Mouse (Mus musculus) layer of hippocampus, adult 11-12 months (tissue): Measurements from ENCODE around the gene Mark3.
"Not testable (repeated sequence)": the region's sequence is repeated elsewhere in the genome, so short reads cannot be mapped to it uniquely, and the experiment has no call there.

ENCODE experiments used
- DNase-seq: peaks from one replicate; pipeline ENCODE4 v3.0.0; 2022; ENCODE audit warnings: low spot score

Mark3 gene

DNA sequence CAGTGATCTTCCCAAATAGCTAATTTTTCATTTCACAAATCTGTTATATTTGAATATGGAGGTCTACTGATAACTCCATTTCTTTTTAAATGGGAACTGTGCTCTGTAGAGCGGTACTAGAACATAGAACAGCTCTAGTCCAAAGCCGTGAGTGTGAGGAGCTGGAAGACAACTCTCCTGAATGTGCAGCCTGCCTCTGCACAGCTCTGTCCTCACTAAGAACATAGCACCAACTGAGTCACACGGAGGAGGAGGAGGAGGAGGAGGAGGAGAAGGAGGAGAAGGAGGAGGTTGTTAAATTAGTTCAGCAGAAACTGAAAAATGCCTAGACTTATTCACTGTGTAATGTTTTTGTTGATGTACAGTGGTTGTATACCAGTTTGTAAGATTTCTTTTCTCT is 78.6 kb downstream of the Mark3 start:
- DNase-seq = no peak

DNA sequence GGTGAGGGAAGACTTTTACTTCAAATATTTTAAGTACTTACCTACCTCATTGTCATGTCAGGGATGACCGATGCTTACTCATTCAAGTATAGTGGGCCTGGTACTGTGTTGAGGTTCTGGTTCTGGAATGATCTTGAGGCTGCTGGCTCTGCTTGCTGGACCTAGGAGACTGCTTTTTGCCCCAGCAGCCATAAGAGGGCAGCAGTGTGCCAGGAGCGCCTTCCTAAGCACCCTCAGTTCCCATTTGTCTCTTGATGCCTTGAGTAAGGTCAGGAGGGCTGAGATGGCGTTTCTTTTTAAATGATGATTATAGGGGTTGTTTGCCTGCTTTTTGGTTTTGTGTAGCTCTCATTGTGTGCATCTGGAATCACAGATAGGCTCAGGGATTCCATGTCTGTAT is 79.1 kb downstream of the Mark3 start:
- peak; percentile 79 for DNase-seq

DNA sequence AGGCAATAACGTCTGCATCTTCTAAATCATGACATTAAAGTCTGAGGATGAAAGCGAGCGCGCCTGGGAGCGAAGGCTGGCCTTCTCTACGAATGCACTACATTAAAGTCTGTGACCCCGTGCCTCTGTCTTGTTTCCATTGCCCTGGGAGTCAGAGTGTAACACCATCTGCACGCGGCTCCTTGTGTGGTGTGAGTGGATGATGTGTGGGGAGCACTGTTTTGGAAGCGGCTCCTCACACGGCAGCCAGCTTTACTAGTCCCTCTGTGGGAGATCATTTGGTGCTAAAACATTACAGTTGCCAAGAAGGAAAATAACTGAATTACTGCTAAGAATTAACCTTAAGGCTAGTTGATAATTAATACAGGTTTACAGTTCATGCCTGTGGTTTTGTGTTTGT is 81.4 kb downstream of the Mark3 start:
- no peak for DNase-seq

DNA sequence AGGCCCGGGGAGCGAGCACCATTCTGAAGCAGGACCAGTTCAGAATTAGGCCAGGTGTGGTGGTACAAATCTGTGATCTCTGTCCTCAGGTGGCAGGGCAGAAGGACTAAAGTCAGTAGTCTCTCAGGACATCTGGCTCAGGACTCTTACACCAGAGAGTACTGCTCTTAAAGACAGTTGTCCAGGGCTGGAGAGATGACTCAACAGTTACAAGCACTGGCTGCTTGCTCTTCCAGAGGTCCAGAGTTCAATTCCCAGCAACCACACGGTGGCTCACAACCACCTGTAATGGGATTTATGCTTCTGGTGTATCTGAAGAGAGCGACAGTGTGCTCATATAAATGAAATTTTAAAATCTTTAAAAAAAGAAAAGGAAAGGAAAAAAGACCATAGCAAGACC is 85.0 kb downstream of the Mark3 start:
- no peak for DNase-seq

DNA sequence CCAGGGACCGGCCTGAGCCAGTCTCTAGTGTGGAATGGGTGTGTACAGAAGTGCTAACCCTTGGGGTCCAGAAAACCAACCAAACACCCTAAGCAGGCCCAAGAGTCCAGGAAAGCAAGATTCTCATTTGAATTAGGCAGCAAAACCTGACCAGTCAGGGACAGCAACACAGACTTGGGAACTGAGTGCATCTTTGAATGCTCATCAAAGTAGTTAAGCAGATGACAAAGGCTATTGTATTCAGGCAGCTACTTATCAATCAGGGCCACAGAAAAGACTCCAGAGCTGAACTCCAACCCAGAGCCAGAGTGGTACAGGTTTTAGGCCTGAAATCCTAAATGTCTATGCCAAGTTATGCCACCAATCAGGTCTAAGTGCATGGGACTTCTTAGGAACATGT is 86.3 kb downstream of the Mark3 start:
- no peak for DNase-seq

DNA sequence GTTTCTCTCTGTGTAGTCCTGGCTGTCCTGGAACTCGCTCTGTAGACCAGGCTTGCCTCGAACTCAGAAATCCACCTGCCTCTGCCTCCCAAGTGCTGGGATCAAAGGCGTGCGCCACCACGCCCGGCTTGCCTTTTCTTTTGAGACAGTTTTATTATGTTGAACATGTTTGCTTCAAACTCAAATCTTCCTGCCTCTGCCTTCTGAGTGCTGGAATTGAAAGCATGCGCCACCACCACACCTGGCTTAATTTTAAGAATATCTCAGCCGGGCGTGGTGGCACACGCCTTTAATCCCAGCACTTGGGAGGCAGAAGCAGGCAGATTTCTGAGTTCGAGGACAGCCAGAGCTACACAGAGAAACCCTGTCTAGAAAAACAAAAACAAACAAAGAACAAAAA is 87.2 kb downstream of the Mark3 start:
- not testable (repeated sequence) for DNase-seq

DNA sequence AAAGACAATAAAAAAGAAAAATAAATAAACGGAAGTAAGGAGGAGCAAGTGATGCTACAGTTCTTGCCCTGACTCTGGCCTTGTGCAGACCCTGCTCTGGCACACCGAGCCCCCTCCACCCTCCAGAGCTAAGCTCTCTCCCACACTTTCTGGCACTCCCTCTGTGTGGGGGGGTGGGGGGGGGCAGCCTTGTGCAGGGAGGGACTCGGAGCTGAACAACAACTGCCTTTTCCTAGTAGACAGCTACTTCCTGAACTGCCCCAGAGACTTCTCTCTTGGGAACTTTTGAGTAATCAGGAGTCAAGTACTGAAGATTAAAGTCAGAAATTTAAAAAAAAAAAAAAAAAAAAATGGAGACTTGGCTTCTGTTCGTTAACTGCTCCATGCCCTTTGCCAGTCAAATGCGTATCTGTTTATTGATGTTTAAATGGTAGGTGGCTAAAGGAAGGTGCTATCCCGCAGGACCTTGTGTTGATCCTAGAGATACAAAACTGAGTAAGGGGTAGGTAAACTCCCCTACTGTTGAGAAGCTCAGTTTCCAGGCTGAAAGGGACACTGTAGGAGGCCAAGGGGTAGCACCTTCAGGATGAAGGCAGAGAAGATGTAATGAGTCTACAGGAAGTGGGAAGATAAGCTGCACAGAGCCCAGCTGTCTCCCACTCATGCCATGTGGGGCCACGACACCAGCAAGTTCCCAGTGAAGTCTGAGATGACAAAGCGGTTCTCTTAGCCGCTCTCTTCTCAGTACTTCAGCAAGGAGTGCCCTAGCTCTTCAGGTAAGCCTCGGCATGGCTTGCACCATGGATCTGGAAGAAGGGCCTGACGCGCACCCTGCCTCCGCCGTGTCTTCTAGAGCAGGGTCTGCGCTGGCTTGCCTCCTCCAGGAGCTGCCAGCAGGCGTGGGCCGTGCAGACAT is 89.2 kb downstream of the Mark3 start:
- DNase-seq = no peak

DNA sequence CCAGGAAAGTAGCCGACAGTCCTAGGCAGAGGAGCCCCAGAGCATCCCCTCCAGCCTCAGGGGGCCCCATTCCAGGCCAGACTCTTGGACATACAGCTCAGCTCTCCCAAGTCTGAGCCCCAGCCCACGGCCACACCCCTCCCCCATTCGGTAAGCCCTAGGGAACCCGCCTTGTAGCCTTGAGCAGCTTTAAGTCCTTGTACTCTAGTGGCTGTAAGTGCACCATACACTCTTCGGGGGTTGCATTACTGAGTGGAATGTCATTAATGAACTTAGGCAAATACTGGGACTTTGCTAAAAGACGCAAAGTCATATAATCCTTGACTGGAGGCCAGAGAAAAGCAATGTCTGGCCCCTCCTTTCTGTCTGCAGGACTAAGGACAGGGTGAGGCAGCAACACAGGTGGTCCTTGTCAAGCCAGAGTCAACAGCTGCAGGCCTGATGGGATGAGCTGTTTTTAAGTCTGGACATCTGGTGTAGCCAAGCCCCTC is 89.9 kb downstream of the Mark3 start:
- DNase-seq = no peak

DNA sequence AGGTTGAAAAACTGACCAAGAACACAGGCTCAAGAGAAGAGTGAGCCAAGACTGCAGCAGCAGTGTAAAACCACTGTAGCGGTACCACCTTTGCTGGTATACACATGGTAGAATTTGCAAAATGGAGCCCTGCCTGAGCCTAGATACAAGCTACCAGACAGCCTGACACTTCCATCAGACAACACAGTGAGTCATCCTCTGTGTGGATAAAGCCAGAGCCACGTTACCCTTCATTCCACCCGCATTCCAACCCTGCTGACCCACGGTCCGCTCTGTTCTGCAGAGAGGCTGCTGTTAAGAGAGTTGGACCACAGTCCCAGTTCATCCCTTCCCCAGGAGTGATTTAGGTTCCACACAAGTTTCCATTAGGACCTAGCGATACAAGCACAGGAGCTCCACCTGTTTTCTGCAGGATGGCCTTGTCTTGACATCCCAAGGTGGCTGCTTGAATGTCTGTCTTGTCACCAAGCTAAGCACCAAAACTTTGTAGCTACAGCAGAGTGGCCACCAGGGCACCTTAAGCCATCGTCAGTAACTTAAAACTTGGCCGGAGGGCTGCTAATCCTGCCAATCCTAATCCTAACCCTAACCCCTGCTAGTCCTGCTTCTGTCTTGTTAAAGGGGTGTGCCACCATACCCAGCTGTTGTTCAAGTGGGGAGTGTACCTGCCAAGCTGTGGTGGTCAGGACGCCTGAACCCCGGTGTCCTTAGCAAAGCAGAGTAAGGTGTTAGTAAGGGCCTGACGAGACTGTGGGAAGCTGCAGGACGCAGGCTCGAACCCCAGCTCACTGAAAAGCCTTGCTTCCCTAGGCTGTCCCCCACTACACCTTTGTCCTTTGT is 90.9 kb downstream of the Mark3 start:
- DNase-seq = no peak

DNA sequence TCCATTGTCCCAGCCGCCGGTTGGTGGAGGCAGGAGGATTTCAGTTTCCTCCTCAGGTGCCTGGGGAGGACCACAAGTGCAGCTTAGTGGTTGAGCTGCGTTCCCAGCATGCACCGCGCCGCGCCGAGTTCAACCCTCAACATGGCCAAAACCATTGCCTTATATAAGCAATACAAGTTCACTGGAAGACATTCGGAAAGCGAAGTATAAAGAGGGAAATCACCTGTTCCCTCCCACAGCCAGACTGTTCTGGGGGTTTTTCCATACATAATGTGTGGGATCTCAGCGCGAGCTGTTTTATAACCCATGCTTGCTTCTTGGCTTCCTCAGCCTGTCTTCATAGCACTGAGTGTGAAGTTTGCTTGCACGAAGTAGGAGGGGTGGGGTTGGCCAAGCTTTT is 92.1 kb downstream of the Mark3 start:
- no peak for DNase-seq

DNA sequence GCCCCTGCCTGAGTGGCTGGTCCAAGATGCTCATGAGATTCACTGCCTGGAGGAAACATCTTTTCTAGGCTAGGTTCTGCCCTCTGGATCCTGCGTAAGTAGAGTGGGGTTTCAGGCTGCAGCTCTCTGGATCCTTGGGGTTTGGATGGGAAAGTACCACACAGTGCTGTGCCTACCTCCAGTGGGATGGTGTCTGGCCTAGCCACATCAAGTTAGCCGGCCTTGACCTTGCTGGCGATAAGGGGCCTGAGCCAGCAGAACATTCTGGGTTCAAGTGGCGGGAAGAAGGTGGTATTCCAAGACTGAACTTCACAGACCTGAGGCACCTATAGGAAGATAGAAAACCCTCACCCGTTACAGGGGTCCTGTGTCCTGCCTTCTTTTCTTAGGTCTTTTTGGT is 93.1 kb downstream of the Mark3 start:
- no peak for DNase-seq

DNA sequence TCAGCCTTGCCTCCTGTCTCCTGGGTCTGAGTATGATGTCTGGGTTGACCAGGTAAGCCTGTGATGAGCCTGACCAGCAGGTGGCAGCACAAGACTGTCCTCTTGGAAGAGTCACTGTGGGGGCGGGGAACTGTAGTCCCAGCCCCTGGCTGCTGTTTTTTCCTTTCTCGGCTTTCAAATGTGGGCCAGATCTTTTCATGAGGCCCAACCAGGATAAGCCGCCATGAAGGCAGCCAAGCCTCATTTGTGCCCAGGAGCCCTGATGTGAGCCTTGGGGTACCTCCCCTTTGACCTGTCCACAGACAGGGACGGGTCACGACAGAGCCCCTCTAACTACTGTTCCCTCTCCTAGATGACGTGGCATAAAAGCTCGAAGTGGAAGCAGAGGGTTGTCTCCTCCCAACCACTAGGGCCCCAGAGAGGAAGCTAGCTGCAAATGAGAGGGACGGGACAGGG is 94.2 kb downstream of the Mark3 start:
- DNase-seq = peak; percentile 98

DNA sequence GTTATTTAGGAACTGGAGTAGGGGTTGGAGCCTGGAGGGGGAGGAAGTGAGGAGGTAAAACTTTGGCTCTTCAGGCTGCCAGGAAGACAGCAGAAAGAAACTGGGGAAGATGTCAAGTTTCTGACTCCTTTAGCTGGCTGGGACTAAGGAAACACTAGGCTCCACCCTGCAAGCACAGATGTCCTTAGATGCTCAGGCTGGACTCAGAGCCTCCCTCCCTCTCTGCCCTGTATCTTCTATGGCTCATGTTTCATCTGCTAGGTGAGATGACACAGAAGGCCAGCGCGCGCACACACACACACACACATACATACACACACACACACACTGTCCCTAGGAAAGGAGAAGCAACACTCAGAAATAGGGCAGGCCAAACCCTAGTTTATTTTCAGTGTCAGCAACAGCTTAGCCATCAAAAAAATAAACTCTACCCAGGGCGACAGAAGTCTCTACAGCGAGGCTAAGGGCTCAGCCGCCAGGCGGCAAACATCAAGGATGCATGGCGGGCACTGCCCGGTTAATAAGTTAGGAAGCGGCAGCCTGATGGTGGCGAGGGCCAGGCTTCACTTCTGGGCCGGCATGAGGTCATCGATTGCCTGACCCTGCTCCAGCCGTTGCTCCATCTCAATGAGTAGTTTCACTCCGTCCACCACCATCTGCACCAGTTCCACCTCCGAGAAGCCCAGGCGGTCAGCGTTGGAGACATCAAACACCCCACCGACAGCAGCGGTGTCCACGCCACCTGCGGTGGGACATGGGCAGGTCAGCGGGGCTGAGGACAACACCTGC is 94.9 kb downstream of the Mark3 start:
- no peak for DNase-seq

DNA sequence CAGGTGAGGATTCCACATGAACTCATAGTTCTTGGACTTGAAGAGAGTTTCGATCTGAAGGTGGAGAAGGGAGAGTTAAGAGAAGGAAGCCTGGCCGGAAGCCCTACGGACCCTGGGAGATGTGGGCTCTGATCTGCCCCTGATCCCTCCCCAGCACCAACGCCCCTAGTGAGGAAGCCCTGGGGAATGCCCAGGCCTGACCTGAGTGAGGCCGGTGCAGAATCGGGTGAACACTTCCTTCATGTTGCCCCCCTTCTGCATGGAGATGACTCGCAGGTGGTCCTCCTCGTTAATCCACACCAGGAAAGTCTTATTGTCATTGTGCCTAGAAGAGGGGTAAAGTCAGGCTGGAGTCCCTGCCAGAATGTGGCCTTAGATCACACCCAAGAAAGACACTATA is 95.6 kb downstream of the Mark3 start:
- no peak for DNase-seq

DNA sequence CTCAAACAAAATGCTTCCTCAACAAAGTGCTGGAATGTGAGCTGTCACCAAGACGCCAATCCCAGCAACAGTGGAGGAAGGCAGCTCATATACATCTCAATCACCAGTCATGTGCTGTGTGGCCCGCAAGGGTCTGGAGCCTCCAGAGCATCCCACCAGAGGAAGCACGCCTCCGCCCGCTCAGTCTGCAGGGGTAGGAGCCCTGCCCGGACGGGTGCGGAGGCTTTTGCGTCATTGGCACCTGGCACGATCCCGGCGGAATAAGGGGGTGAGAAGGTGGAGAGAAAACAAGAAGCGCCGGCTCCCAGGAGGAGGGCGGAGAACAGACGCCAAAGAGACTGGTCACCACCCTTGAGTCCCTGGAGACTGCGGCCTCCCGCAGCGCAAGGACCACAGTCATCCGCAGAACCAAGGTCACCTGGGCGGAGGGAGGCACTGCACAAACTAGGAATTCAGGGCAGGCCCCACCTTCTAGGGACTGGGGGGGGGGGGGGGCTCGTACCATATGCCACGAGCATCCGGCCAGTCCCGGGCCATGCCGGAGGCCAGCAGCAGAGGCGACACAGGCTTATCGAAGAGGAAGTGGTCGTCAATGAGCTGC is 96.1 kb downstream of the Mark3 start:
- DNase-seq = no peak

DNA sequence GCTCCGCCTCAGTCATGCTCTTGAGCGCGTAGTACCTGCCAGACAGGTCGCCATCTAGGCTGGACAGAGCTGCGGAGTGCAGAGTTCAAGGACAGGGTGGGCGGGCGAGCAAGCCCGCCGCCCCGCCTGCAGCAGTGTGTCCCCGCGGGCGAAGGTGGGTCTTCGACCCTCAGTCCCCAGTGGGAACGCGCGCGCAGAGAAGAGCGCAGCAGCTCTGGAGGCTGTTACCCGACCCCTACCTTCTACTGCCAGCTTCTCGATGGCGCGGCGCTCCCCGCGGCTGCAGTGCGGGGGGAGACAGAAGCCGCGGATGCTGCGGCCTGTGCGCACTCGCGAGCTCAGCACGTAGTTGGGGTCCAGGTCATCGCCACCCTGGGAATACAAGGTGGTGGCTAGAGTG is 96.7 kb downstream of the Mark3 start:
- no peak for DNase-seq

DNA sequence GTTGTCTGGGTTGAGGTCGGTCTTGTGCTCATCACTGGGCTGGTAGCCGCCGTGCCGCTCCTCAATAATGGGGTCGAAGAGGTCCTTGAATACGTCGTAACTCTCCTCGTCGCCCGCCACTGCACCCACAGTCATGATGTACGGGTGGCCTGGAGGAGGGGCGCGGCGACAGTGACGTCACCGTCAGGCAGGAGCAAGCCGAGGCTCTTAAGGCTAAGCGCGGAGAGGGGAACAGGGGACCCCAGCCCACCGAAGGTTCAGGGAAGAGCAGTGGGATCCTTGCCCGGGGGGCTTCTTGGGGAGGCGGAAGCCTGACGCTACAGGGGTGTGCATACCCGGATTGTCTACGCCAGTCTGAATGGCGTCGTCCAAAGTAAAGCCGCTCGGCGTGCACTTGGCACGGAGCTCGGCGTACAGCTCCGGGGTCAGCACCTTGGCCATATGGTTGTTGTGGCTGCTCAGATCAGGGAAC is 97.1 kb downstream of the Mark3 start:
- peak; percentile 84 for DNase-seq

DNA sequence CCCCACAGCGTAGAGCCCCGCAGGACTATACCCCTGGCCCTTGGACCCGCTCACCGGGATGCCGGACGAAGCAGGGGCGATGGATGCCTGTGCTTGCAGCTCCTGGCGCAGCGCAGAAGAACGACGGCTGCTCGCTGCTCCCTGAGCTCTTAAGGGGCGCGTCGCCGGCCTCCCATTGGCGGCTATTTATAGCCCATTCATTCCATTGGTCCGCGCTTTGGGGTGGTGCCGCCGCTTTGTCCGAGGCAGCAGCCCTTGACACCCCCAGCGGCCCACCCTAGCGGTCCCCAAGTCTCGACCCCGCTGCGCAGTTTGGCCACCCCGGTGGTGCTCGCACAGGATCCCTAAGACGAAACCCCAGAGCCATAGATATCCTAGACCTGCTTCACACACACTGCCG is 97.9 kb downstream of the Mark3 start, which contains the start of gene Ckb:
Ckb (minus strand) TSS at position 163 of the 400 bp plus-strand sequence.
- DNase-seq = peak; percentile 93

DNA sequence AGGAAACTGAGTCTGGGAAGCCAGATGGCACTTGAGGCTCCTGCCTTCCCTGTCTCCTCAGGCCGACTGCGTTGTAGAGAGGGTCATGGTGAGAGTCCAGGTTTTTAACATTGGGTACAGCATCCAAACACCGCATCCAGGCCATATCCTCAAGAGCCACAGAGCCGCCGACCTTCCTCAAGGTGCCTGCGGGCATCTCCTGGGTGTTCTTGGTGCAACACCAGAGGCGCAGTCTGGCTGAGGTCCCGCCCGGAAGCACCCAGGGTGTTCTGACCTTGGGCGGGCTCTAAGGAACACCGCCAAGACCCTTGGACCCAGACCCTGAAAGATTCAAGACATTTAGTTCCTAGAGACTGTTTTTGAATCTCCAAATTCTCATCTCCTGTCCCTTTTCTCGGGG is 98.3 kb downstream of the Mark3 start:
- DNase-seq = no peak

DNA sequence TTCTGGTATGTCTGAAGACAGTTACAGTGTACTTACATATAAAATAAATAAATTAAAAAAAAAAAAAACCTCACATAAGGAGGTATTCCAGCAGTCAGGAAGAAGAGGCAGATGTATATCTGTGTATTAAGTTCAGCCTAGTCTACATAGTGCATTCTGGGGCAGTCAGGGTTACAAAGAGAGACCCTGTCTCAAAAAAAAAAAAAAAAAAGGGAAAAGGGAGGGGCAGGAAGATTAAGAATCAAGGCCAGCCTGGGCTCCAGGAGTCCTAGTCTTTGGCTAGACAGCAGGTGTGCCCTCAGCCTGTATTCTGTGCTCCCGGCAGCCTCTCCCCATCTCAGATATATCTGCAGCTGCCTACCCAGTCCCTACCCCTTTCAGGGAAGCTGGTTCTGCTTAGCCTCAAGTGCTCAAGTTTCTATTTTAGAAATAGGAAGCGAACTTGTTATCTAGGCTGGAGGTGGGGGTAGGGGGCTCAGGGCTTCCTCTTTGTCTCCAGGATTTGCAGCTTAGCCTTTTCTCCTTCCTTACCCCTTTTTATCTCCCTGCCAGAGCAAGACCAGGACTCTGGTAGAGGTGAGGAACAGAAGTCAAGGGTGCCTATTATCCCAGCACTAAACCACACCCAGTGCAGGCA is 100.6 kb downstream of the Mark3 start:
- no peak for DNase-seq
